Mouse (Mus musculus): ENCODE measurements around the gene Barx2. TPM values are rescaled to one million over a fixed set of nuclear protein-coding genes. Genes with fewer than 3 reads are reported as not detected.
"Not testable (repeated sequence)": the region's sequence is repeated elsewhere in the genome, so short reads cannot be mapped to it uniquely, and the experiment has no call there.

The Barx2 gene
- not detected in 2 replicates for total RNA-seq (2017)

DNA sequence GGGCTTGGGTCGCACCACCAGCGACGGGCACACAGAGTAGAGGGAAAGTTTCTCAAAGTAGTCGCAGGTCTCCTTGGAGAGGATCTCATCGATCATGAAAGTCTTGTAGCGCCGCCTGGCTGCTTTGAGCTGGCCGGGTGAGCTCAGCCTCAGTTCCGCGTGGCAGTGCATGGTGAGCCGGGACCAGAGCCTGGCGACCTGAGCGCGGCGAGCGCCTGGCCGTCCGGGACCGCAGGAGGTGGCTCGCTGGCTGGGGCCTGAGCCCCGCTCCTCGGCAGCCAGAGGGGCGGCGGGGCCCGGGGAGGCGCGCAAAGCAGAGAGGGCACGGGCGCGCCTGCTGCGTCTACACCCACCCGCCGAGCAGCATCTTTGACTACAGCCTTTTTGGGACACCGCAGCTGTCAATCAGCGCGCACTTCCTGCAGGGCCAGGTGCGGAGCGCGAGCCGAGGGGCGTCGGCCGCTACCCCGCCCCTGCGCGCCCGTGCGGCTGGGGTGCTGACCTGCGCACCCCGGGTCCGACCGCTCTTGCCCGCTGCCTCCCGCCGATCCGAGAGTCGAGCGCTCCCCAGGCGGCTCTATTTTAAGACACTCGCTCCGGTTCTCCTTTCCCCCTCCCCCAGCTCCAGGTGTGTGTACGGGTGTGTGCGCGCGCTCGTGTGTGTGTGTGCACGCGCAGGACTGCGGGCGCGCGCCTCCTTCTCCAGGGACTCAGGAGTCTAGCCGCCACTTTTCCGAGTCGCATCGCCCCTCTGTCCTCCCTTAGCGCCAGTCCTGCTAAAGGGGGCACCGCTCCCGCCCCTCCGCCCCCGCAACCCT is at the start of gene Barx2:
Gene Barx2 (minus strand): TSS at position 542 of the 818 bp plus-strand sequence.
- ATAC-seq (replicated peaks in 1 of 2; ENCODE audit: insufficient read depth in 1 of 2, low FRiP score in 2 of 2, low TSS enrichment in 1 of 2, low read depth in 1 of 2, poor library complexity in 2 of 2, severe bottlenecking in 2 of 2): peak; percentile 49 to 58; a peak in 3 of 4 replicates

DNA sequence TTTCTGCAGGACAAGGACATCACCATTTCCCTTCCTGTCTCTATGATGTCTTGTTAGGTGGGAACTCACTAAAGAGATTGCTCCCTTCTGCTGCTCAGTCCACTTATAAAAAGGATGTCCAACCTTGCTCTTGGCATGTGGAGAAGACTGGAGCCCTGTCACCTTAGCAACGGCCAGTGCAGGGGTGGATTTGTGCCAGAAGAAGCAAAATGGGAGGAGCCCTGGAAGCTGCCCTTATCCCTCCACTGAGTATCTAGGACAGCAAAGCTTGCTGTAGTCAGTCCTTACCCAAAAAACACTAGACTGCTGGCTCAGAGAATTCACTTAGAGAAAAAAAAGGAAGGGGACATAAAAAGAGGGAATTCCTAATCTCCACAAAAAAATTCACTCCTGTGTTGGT is 49.0 kb upstream of the Barx2 start:
- no peak for ATAC-seq (replicated peaks in 1 of 2; ENCODE audit: insufficient read depth in 1 of 2, low FRiP score in 2 of 2, low TSS enrichment in 1 of 2, low read depth in 1 of 2, poor library complexity in 2 of 2, severe bottlenecking in 2 of 2)

DNA sequence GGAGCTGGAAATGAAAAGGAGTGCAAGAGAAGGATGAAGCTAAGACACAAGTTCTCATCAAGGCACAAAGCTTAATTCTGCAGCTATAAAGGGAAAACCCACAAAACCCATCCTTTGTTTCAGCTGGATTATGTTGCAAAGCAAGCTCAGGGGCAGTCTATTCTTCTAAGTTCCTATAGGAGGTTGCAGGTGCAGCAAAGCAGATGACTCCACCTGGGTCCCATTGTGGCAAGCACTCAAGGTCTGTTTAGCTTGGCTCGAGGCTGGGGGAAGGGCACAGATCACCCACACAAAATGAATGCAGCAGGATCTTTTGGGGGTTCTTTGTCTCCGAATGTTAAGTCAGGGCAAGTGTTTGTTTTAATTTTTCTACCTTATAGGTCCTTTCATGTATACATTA is 47.2 kb upstream of the Barx2 start:
- ATAC-seq (replicated peaks in 1 of 2; ENCODE audit: insufficient read depth in 1 of 2, low FRiP score in 2 of 2, low TSS enrichment in 1 of 2, low read depth in 1 of 2, poor library complexity in 2 of 2, severe bottlenecking in 2 of 2): no peak

DNA sequence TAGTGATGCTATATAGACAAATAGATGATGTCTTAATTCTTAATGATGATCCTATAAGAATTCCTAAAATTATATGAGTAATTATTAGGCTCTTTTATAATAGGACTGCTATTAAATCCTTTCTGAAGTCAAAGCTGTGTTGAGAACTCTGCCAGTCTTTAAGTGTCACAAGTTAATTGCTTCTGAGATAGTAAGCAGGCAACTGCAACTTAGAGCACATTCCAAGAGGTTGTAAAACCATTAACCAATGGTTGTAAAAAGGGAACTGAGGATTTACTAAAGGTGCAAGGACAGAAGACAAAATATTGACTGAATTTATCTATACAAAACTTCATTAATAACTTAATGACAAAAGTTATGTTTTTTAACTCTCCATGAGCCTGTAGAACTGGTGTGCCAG is 44.9 kb upstream of the Barx2 start:
- no peak for ATAC-seq (replicated peaks in 1 of 2; ENCODE audit: insufficient read depth in 1 of 2, low FRiP score in 2 of 2, low TSS enrichment in 1 of 2, low read depth in 1 of 2, poor library complexity in 2 of 2, severe bottlenecking in 2 of 2)

- ATAC-seq (replicated peaks in 1 of 2; ENCODE audit: insufficient read depth in 1 of 2, low FRiP score in 2 of 2, low TSS enrichment in 1 of 2, low read depth in 1 of 2, poor library complexity in 2 of 2, severe bottlenecking in 2 of 2): no peak
Observed at GRCm38 (mm10) chr9:31950506-31950905, 37.2 kb upstream of the Barx2 start.

DNA sequence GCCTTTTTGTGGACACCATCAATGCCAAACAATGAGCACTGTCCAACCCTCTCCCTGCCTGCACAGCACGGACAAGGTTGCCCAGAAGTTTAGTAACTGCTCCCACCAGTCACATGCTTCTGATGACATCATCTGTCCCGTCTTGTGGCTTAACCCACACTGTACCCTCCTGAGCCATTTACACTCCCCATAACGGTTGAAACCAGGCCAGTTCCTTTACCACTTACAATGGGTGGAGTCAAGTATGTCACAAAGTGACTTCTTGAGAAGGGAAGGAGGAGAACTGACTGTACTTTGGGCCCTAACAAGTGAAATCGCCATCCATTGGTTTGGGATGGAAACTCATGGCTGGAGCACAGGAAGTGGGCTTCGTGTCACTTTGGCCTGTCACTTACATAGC is 35.8 kb upstream of the Barx2 start:
- peak in 1 of 2 experiments; percentile 36; a peak in 1 of 4 replicates for ATAC-seq (replicated peaks in 1 of 2; ENCODE audit: insufficient read depth in 1 of 2, low FRiP score in 2 of 2, low TSS enrichment in 1 of 2, low read depth in 1 of 2, poor library complexity in 2 of 2, severe bottlenecking in 2 of 2)

DNA sequence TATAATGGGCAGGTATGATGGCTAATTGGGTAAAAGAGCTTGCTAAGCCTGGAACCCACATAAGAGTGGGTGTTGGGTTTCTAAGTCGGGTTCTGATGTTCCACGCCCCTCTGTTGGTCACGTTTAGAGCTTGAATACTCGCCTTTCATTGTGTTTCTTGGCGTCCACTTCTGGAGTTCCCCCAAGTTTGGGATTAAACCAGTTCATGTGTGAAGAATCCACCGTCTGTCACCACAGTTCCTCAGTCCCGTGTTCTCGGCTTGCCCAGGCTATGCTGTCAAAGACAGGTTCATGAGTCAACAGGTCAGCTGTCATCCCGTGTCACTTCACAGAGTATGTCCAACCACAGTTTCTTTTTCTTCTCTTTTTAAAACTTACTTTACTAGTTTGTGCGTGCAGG is 33.8 kb upstream of the Barx2 start:
- no peak for ATAC-seq (replicated peaks in 1 of 2; ENCODE audit: insufficient read depth in 1 of 2, low FRiP score in 2 of 2, low TSS enrichment in 1 of 2, low read depth in 1 of 2, poor library complexity in 2 of 2, severe bottlenecking in 2 of 2)

DNA sequence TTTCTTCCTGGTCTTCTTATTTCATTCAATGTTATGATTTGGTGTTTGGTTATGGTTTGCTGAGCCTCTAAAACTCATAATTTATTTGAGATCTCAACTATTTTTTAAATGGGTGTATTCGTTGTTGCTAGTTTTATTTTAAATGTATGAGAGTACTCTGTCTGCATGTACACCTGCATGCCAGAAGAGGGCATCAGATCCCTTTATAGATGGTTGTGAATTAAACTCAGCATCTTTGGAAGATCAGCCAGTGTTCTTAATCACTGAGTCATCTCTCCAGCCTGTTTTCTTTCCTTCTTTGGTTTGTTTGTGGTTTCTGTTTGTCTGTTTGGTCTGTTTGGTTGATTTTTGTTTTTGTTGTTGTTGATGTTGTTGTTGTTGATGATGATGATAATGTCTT is 29.1 kb upstream of the Barx2 start:
- ATAC-seq (replicated peaks in 1 of 2; ENCODE audit: insufficient read depth in 1 of 2, low FRiP score in 2 of 2, low TSS enrichment in 1 of 2, low read depth in 1 of 2, poor library complexity in 2 of 2, severe bottlenecking in 2 of 2): no peak

GRCm38 (mm10) chr9:31936486-31936885 is 23.2 kb upstream of the Barx2 start:
- not testable (repeated sequence) for ATAC-seq (replicated peaks in 1 of 2; ENCODE audit: insufficient read depth in 1 of 2, low FRiP score in 2 of 2, low TSS enrichment in 1 of 2, low read depth in 1 of 2, poor library complexity in 2 of 2, severe bottlenecking in 2 of 2)

DNA sequence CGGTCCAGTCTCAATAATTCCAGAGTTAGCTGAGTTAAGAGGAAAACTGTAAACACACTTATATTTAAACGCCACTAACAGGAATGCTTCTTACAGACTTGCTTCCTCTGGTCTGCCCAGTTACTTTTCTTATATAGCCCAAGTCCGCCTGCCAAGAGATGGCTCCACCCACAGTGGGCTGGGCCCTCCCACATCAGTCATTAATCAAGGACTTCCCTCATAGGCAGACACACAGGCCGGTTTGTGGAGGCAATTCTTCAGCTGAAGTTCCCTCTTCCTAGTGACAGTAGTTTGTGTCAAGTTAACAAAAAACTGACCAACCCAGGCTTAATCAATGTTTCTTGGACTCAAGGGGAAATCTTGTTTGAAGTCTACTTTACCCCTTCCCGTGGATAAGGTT is 18.4 kb upstream of the Barx2 start:
- ATAC-seq (replicated peaks in 1 of 2; ENCODE audit: insufficient read depth in 1 of 2, low FRiP score in 2 of 2, low TSS enrichment in 1 of 2, low read depth in 1 of 2, poor library complexity in 2 of 2, severe bottlenecking in 2 of 2): peak; percentile 27 to 66; a peak in 1 of 4 replicates

GRCm38 (mm10) chr9:31931255-31931654 is 18.0 kb upstream of the Barx2 start:
- ATAC-seq (replicated peaks in 1 of 2; ENCODE audit: insufficient read depth in 1 of 2, low FRiP score in 2 of 2, low TSS enrichment in 1 of 2, low read depth in 1 of 2, poor library complexity in 2 of 2, severe bottlenecking in 2 of 2): no peak

DNA sequence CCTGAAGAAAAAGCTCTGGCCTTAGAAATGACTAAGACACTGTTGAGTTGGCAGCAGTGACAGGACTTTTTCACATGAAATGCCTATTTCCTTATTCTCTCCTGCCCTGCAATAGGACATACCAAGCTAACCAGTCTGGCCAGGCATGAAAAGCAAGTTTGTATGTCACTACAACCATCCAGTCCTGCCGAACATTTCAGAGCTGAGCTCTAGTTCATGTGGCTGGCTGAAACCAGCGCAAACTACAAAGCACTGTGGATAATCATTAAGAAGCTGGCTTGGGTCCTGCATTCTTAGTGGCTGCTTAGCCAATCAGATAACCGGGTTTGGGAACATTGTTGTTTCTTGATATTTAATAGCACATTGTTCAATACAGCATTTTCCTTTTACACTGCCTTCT is 13.5 kb upstream of the Barx2 start:
- no peak for ATAC-seq (replicated peaks in 1 of 2; ENCODE audit: insufficient read depth in 1 of 2, low FRiP score in 2 of 2, low TSS enrichment in 1 of 2, low read depth in 1 of 2, poor library complexity in 2 of 2, severe bottlenecking in 2 of 2)

DNA sequence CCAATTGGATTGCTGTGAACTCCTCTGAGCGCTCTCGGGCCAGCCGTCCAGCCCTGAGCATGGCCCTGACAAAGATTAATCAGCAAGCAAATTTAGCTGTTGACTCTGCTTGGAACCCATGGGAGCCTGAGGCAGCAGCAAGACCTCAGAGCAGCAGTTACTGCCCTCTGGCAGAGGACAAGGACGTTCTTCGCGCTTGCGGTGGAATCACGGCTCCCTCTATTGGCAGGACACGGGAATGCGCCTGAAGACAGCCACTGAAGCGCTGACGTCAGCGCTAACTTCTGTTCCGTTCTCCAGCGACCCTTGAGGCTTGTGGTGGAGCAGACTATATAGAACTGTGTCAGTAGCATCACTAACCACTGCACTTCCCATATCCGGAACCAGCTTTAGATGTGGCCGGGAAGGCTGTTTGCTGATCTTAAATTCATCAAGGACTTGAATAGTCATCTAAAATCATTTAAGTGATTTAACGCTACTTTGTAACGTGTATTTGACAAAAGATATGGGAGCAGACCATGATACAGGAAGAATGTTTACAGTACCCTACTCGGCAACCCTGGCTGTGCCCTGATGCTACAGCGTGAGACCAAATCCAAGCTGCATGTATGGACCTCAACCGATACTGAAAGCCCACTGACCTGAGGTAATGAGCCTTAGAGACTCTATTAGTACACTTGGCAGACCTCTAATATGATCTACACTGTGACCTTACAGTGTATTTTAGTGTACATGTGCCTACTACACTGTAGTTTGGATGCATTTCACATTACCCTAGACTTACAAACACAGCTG is 12.8 kb upstream of the Barx2 start:
- ATAC-seq (replicated peaks in 1 of 2; ENCODE audit: insufficient read depth in 1 of 2, low FRiP score in 2 of 2, low TSS enrichment in 1 of 2, low read depth in 1 of 2, poor library complexity in 2 of 2, severe bottlenecking in 2 of 2): peak; percentile 97 to 99

- ATAC-seq (replicated peaks in 1 of 2; ENCODE audit: insufficient read depth in 1 of 2, low FRiP score in 2 of 2, low TSS enrichment in 1 of 2, low read depth in 1 of 2, poor library complexity in 2 of 2, severe bottlenecking in 2 of 2): no peak
Observed at GRCm38 (mm10) chr9:31923529-31923928, 10.3 kb upstream of the Barx2 start.

DNA sequence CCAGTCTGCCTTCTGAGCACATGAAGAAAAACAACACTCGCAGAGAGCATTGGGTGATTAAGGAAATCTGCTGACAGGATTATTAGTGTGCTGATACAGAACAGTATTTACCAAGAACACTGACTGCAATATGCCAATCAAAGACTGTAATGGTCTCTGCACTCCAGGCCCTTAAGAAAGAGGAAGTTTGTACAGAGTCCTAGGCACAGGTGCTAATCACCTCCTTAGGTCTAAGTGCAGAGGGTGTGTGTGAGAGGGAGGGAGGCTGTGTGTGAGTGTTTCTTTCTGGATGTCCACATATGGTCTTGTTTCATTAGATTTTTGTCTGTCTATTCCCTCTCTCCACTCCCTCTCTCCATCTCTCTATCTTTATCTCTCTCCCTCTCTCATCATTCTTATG is 6.5 kb upstream of the Barx2 start:
- no peak; a peak in 1 of 4 replicates for ATAC-seq (replicated peaks in 1 of 2; ENCODE audit: insufficient read depth in 1 of 2, low FRiP score in 2 of 2, low TSS enrichment in 1 of 2, low read depth in 1 of 2, poor library complexity in 2 of 2, severe bottlenecking in 2 of 2)

DNA sequence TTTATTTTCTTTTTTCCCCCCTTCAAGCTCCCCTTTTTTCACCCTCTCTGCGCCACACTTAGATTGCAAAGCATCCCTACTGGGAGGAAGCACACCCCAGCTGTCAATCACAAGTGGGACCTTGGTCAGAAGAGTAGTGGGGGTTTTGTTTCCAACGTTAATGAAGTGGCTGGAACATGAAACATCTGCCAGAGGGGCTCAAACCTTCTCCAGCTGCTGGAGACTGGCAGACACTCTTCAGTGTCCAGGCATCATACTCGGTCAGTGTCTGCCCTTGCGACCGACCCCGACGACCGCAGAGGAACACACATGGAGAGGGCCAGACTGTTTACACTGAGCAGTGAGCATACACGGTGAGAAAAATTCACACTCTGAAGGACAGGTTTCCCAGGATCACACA is 3.2 kb upstream of the Barx2 start:
- no peak for ATAC-seq (replicated peaks in 1 of 2; ENCODE audit: insufficient read depth in 1 of 2, low FRiP score in 2 of 2, low TSS enrichment in 1 of 2, low read depth in 1 of 2, poor library complexity in 2 of 2, severe bottlenecking in 2 of 2)

DNA sequence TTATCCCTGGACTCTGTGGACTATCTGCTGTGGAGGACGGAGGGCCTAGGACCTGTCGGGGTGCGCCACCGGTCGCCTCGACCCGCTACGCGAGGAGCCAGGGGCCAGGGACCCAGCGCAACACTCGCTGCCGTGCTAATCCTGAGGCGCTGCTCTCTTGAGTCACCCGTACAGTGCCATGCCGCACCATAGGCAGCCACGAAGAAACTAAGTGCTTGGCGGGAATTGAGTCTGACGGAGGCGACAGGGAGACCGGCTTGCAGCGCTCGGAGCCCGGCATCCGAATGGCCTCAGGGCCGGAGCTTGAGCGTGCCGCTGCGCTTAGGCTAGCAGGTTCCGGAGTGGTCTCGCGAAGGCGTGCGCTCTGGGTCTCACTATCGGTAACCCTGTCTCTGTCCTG is 1.6 kb upstream of the Barx2 start:
- peak; percentile 20 to 26; a peak in 2 of 4 replicates for ATAC-seq (replicated peaks in 1 of 2; ENCODE audit: insufficient read depth in 1 of 2, low FRiP score in 2 of 2, low TSS enrichment in 1 of 2, low read depth in 1 of 2, poor library complexity in 2 of 2, severe bottlenecking in 2 of 2)

DNA sequence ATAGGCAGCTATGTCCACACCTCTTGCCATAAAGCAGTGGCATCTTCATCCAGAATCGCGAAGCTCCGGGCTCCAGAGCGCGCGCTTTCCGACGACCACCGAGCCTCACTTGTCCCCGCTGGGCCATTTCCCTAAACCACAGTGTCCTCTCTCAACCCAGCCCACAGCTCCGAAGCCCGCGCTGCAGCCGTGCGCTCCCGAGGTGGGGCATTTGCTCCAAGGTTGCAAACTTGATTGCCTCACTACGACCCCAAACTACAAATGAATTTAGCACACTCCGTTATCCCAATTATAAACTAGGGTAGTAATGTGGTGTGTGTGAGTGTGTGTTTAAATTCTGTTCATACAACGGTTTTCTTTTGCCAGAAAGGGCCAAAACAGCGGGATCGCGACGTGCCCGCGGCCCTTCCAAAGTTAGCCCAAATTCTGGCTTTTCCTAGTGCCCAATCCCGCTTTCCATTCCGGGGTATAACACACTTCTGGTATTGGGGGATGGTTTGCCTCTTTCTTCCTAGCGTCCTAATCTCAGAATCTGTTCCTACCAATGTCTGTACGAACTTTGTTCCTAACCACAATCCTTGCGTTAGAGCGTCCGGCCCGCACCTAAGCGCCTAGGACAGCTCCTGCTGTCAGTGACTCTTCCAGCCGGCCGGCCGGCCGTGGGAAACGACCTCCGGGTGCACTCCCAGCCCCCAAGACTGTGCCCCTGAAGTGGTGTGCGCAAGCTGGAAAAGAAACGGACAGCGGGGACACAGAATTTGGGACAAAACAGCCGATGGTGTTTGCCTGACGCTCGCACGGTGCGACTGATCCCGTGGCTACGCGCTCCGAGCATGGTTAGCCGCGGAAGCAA is 703 bp upstream of the Barx2 start:
- no peak for ATAC-seq (replicated peaks in 1 of 2; ENCODE audit: insufficient read depth in 1 of 2, low FRiP score in 2 of 2, low TSS enrichment in 1 of 2, low read depth in 1 of 2, poor library complexity in 2 of 2, severe bottlenecking in 2 of 2)
